Mouse (Mus musculus) urinary bladder, postnatal 14 days (tissue): ENCODE data around the gene Eif3b.

Source experiments
- DNase-seq: peaks from one replicate; pipeline ENCODE4 v3.0.0; 2021; ENCODE audit warnings: low spot score

Gene Eif3b

DNA sequence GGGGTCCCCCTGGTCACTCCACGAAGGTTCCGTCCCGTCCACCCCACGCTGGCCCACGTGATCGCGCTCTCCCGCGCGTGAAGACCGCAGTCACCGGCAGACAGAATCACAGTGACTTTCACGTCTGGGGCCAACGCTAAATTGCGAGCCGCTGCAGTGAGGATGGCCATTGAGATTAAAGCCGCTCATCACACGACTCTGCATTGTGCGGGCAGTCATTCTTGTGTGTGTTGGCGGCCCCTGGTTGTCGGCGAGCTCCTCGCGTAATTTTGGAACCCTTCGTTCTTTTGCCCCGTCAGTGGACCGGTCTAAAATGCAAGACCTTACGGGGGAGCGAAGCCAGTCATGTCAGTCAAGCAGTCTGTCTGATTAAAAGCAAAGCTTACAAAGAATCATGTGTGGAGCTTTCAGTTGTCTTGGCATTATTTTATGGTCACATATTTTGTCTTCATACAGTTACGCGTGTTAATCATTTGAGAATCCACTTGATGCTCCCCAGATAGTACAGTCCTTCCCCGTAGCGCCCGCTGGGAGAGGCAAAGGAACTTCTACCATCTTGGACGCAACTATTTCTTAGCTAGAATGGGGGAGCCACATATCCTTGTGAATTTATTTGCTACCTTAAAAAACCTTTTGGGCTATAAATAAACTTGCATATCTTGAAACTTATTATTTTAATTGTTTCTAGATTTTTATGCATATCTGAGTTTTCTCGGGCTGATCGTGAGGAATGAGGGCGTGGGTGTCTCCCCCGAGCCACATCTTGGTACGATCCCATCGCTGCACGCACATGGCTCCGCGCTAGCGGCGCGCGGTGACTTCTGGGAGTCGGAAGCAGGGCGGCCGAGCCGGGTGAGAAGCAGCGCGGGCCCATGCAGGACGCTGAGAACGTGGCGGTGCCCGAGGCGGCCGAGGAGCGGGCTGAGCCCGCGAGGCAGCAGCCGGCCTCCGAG lies at the start of gene Eif3b:
TSS of gene Eif3b (plus strand) at position 840 of the 953 bp plus-strand sequence.
- peak; percentile 88 for DNase-seq

DNA sequence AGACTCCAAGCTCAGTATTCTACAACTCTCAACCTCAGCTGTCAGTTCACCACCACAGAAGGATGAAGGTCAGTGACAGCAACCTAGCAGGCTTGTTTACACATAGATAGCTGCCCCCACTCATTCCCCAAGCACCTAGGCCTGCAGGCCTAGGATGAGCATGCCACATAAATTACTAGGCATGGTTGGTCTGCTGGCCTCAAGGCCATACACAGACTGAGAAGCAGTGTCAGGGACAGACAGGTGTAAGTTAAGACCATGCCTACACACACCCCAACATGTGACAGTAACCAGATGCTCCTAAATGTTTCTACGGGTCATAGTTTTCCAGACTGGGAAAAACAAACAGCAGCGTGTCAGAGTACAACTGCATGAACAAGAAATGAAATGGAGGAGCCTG lies 49.7 kb upstream of the Eif3b start:
- DNase-seq: no peak

DNA sequence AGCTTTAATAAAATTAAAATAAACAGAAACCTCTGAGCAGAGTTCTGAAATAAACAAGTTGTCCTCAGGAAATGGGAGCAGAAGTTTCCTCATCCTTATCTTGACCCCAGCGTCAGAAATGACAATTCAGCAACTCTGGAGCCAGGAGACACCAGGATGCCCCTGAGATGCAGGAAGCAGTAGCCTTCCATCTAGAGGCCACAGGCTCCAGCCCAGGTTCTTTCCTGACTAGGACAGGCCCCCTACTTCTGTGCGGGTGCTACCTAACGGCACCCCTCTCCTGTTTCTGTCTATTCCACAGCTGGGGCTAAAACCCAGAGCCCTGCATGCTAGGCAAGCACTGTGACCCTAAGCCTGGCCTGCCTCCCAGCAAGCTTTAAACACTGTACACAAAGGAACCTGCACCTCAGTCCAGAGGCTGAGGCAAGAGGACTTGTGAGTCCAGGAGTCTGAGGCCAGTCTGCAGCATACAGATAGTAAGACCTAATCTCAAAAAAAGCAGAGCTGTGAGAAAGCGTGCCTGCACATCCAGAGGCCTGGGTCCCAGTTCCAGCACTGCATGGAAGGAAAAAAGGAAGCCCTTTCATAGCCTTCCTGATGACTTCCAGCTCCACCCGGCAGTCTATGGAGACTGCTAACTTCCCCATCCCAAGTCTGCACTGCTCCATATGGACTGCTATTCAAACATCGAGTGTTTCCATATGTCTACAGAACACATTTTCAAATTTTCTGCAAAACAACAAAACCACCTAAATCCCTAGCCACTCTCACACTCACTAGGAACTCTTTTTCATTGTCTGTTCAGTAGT lies 48.5 kb upstream of the Eif3b start:
- DNase-seq: no peak

DNA sequence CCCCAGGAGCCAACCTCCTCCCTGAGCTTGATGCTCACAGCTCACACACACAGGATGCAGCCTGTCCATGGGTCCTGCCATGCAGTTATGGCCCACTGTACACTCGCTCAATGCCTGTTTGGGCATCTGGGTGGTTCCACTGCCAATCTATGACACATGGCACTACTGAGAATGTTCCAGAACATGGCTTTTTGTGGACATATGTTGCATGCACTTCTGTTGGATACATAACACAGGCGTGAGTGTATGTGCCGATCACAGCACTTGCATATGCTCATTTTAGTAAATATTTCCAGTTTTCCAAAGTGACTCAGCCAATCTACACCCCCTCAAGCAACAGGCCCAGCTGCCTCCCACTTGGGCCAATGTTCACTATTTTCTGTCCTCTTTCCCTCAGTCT lies 47.5 kb upstream of the Eif3b start:
- no peak for DNase-seq

DNA sequence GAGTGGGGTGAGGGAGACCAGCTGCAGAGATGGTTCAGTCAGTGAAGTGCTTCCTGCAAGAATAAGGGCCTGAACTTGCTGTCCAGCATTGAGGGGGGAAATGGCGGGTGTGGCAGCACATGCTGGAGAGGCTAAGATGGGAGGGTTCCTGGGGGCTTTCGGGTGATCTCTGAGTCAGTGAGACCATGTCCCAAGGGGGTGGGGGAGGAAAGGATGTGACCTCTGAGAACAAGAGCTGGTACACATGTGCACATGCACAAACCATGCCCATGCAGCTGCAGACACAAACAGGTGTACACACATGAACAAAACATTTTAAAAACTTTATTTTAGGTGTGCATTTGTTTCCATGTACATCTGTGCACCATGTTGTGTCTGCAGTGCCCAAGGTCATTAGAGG lies 45.4 kb upstream of the Eif3b start:
- no peak for DNase-seq

DNA sequence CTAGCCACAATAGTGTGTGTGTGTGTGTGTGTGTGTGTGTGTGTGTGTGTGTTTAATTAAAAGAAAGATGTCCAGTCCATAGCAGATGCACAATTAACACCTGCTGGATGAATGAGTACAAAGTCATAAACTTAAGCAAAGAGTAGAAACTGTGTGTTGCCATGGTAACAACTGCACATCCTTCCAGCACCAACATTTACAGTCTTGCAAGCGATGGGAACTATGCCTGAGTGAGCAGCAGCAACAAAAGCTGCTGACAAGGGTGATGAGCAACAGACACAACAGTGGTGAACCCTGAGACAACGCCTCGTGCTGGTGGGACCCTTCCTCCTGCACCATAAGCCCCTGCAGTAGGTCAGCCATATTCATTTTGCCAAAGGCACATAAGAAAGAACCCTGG lies 44.9 kb upstream of the Eif3b start:
- no peak for DNase-seq

DNA sequence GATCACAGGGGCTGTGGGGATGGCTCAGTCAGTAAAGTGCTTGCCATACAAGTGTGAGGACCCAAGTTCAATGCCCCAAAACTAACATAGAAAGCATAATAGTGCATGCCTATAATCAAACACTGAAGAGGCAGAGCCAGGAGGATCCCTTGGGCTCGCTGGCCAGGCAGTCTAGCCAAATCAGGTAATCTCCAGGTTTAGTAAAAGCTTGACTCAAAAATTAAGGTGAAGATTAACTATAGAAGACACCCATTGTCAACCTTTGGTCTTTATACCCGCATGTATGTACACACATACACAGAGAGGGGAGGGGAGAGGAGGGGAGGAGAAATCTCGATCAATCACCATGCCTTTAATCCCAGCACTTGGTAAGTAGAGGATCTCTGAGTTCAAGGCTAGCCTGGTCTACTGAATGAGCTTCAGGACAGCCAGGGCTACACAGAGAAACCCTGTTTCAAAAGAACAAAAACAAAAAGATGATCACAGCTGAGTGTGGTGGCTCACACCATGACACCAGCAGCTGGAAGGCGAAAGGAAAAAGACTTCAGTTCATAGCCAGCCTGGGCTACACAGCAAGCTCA lies 43.8 kb upstream of the Eif3b start:
- DNase-seq: no peak

DNA sequence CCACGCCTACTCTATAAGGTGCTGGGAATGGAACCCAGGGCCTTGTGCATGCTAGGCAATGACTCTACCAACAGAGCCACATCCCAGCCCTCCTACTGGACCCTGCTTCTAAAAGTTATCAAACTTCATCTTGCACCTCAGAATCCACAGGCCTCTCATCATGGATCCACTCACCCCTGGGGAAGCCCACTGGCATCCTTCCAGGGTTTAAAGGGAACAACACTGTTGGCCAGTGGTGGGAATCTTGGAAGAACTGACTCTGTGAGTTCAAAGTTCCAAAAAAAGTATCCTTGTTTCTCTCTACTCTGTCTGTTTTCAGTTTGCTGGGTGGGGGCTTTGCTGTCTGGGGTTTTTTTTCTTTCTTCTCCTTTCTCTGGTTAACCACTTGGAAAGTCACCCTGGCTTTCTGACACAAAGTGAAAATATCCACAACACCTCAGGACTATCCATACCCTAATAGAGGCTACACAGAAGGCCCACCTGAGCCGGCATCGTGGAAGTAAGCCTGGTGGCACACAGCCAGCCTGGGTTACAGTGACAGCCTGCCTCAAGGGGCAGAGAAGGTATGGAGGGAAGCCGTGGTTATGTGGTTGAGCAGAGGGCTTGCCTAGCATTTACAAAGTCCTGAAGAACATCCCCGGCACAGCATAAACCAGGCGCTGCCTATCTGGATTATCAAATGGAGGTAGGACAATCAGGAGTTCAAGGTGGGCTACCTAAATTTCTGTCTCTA lies 40.8 kb upstream of the Eif3b start:
- no peak for DNase-seq

DNA sequence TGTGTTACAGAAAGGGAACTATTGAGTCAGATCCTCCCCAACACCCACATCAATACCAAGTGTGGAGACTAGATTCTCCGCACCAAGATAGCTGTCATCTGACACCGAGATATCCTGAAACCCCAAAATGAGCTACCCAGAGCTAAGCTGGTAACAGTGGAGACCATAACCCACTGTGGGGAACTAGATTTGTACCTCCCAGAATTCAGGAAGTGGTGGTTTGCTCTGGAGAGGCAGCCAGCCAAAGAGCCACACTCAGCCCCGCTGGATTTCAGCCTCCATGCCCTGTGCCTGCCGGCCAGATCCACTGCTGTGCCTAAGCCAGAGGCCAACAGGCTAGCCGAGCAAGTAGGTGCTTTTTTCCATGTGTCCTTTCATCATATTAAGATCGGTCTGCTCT lies 39.8 kb upstream of the Eif3b start:
- DNase-seq: no peak

DNA sequence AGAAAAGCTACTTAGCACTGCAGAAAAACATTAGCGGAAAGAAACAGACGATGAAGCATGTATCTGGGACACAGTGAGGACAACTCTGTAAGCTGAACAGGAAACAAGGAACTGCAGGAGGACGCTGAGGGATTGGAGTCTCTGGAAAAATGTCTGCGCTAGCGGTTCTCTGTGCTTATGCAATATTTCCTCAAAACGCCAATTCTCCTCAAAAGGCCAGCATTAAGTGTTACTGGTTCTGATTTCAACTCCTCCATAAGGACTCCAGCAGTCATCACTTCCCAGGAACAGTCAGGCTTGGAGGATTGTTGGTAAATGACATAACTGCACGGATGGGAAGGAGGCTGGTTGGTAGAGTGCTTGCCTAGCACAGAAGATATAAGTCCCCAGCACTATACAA lies 38.0 kb upstream of the Eif3b start:
- no peak for DNase-seq

DNA sequence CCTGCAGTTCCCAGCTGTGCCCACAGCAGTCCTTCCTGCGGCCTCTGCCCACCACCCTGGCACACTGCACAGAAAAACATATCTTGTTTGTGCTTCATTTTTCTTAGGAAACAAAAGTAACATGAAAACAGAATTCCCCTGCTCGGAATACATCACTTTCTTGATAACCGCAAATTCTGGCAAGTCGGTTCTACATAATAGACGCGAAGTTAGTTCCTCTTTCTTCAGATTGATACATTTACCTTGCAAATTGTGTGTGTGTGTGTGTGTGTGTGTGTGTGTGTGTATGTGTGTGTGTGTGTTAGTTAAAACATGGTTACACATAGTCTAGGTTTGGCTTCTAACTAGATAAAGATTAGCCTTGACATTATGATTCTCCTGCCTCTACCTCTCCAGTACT lies 36.4 kb upstream of the Eif3b start:
- no peak for DNase-seq

DNA sequence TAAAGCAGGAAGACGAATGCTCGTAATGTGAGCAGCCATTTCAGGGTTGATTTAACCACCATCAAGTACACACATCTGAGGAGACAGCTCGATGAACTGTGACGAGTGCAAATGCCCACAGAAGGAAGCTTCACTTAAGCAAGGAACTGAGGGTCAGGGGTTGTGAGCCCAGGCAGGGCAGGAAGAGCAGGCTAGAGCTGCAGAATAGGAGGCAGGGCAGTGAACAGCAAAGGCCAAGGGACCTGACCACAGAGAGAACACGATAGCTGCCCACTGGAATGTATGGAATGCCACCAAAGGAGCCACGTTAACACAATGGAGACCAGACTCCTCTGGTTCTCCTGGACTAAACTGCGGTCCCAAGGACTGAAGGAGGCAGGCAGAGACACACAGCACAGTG lies 35.6 kb upstream of the Eif3b start:
- peak; percentile 14 for DNase-seq

DNA sequence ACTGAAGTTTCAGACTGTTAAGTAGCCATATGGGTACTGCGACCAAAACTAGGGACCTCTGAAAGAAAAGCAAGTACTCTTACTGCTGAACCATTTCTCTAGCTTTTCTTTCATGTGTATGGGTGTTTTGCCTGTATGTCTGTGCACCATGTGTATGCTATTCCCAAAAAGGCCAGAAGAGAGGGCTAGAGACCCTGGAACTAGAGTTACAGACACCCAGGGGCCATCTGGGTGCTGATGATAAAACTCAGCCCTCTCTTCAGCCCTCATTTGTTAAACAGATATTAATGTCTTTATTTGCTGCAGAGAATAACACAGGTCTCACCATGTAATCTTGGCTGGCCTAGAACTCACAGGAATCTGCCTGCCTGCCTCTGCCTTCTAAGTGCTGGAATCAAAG lies 34.7 kb upstream of the Eif3b start:
- DNase-seq: no peak

DNA sequence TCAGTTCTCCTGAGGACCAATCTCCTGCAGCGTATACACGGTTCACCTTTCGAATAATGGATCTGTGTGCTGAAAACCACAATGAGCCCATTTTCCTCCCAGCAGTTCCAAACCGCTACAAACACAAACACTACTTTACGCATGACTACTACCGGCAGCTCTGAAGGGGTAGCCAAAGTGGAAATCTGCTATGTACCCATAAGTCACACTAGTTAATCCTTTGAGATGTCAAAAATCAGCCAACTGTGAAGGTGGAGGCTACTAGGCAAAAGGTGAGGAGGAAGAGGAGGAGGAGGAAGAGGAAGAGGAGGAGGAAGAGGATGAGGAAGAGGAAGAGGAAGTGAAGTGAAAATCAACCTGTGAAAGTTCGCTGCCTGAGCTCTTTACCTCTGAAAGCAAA lies 31.9 kb upstream of the Eif3b start:
- DNase-seq: no peak

DNA sequence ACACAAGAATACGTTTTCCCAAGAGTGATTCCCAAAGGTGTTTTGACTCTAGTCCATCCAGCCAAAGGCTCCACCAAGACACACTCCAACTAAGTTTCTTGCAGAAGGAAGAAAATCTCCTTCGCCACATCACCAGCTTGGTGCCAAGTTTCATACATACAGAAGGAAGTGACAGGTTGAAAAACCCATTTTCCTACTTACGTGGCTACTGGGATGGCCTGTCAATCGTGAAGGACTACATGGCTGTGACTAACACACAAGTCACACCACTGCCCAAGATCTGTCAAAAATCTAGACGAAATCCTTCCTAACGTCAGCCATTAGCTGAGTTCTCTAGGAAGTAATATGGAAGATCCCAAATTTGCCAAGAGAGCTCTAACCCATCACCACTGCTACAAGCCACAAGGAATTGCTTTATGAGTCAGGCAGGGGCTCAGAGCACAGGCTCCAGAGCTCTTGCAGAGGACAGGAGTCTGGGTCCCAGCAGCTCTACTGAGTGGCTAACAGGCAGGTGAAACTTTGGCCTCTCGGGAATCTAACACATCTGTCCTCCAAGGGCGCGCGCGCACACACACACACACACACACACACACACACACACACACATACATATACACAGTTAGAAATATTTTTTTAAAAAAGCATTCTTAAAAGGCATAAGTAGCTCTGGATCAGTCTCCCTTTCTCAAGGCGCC lies 31.2 kb upstream of the Eif3b start:
- no peak for DNase-seq

DNA sequence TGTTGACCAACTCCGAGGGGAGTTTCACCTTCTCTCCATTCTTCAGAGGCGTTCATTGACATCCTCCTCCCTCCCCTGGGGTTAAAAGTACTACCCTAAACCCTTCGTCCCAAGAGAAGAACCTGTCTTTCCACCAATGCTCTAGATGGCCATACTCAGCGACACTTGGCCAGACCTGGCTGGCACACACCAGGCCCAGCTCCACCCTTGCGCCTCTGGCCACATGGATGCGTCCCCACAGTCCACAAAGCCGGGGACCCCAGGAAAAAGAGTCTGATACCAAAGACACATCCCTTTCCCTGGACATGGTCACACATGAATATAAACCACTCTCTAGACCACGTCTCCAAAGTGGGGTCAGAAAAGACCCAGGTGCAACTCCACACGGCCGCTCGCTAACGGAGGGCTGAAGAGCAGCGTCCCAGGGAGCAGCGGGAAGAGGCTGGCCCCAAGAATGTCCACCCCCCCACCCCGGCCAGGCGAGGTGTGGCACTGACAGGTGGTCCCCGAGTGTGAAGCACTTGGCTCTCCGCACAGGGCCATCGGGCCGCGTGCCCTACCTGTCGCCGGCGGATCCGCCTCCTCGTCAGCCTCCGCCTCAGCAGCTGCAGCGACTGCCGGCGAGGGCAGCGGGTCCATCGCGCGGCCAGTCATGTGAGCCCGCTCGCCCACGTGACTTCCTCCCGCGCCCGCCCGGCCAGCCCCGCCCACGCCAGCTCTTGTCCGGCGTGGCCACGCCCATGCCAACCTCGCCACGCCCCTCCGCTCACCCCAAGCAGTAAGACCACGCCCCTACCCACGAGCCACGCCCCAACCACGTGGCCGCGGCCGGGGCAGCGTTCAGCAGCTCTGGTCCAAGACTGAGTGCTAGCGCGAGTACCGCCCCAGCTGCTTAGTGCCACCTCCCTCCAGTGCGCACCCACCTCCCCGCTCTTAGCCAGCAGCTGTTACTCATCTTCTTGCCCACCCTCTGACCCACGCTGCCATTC lies 30.2 kb upstream of the Eif3b start, which contains the start of gene Snx8:
TSS of gene Snx8 (minus strand) at position 675 of the 989 bp plus-strand sequence.
- peak; percentile 99 for DNase-seq

DNA sequence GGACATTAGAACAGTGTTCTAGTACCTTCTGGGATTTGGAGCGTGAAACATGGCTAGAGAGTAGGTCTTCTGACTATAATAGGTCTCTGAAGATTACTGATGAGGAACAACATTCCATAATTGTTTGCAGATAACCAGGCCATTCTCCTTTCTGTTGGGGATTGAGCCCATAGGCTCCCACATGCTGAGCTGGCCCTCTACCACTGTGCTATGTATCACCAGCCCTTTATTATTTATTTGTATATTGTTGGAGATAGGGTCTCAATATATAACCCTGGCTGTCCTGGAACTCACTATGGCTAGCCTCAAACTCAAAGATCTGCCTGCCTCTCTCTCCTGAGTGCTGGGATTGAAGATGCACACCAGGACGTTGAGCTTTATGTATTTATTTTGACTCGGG lies 29.5 kb upstream of the Eif3b start:
- DNase-seq: no peak

DNA sequence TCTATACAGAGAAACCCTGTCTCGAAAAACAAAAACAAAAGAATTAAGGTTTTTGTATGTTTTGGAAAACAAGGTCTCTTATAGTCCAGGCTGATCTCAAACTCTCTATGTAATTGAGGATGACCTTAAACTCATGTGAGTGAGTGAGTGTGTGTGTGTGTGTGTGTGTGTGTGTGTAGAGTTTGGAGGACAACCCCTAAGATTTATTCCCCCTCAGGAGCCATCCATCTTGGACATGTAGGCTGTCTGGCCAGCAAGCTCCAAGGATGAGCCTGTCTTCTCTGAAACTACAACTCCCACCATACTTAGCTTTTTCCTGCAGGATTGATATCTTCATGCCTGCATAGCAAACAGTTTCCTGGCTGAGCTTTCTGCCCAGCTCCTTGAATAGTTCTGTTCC lies 27.7 kb upstream of the Eif3b start:
- DNase-seq: no peak

DNA sequence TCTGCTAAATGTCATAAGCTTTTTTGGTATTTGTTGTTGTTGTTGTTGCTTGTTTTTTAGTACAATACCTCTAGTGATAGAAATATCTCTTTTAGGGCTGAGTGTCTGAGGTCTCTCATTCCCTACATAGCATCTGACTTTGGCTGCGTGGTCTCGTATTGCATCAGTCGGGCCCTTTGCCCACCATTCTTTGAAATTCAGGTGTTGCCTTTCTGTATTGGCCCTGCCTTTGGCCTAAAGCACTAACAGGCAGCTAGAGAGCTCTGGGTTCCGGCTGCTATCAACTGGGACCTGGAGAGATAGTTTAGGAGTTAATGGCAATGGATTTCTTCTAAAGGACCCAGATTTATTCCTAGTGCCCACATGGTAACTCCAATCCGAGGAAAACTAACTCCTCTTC lies 27.1 kb upstream of the Eif3b start:
- no peak for DNase-seq

DNA sequence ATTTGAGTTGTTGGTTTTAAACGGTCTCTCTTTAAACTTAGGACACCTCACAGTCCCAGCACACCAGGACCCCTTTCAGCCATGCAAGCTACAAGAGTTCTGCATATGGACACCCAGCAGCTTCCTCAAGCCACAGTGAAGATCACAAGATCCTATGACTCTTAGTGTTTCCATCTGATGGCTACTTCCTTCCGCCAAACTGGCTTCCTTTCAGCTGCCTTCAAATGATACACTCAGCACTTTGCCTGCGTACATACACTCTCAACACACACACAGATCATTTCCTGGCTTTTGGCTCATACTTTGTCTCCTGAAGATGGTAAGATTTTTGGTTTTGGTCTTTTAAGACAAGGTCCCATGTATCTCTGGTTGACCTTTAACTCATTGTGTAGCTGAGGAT lies 26.4 kb upstream of the Eif3b start:
- DNase-seq: no peak
